Mouse (Mus musculus): ENCODE results near the gene Ece2.

GRCm38 (mm10) chr16:20657661-20658060, 28.0 kb downstream of the Ece2 start:
- TF ChIP-seq TAL1 (IDR thresholded peaks at IDR 0.05; ENCODE audit: low read length): no peak
- no peak for TF ChIP-seq GATA1 (IDR thresholded peaks at IDR 0.05; ENCODE audit: low read length)

Measured in erythroblast, embryonic 14.5 days (primary cell).